Mouse (Mus musculus) c-Kit-positive CD71-negative TER-119-negative erythroid progenitor cells, embryonic 14.5 days (primary cell): Measurements from ENCODE around the gene Narf.

Experiments
- DNase-seq: peaks from one replicate; pipeline ENCODE4 v3.0.0-alpha.2; 2013; ENCODE audit warnings: low read depth

Narf gene

DNA sequence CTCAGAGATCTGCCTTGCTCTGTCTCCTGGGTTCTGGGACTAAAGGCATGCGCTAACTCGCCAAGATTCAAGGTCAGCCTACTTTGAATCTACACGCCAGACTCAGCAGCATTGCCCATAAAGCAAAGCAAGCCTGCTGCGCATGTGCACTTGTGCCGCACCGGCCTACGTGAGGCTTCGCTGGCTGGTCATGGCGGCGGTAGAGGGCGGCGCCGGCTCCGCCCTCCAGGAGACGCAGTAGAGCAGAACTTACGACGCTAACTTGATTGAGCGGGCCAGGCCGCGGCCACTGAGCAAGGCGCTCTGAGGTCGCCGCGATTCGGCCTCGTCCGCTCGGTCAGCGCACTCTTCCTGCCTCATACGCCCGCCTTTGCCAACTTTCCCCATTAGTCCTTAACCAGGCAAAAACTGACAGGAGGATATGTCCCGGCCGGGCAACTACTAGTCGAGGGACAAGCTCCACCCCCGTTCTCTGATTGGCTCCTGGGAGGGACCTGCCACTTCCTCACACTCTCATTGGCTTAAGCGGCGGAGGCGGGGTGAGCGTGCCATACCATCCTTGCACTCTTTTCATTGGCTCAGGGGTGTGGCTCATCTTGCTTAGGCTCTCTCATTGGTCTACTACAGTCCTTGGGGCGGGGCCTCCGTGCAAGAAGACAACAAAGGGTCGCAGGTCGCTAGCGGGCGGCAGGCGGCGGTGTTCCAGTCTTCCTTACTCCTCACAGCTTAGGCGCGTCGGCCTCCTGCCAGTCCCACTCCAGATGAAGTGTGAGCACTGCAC is at the start of gene Narf:
Gene Narf (plus strand): TSS at position 690 of the 781 bp plus-strand sequence.
- peak; percentile 99 for DNase-seq

DNA sequence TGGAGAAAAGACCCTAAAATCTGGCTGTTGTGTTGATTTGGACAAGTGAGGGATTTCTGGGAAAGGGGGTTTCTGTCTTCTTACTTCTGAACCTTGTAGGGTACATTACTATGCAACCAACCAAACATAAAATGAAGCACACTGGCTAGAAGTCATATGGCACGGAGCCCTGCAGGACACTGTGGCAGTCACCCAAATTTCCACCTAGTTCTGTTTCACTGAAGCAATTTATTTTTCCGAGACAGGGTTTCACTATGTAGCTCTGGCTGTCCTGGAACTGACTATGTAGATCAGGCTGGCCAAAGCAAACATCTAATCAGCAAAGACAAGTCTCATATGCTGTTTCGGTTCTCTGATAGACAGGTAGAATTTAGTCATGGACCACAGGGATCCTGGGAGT is 47.4 kb upstream of the Narf start:
- DNase-seq: no peak

DNA sequence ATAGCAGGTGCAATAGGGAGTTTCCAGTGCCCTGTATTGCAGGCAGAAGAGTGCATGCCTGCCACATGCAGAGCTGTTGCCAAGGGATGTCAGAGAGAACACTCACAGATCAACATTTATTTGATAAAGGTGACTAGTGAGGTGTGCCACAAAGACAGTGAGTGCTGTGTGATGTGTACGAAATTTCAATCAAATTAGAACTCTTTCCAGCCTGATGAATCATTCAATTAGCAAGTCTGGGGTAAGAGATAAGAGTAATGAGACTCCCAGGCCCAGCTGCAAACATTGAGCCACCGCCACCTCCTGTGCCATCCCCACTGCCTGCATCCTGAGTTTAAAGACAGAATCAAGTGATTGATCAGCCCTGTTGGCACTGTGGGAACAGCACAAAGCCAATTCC is 44.3 kb upstream of the Narf start:
- DNase-seq: no peak

DNA sequence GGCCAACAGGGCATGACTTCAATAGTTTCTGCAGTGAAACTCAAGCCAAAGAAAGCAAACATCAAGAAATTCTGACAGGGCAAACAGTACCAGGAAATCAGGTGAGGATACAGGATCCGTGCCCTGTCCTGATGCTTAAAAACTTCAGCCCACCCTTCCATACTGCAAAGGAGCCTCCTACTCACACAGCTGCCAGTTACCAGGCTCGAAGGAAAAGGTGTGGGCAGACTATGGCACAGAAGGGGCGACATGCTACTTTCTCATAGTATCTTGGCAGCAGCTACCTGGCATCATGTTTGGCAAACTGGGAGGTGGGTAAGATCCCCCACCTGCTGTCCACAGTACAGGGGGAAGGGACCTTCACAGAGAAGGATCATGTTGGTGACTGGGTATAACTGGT is 43.6 kb upstream of the Narf start:
- no peak for DNase-seq

DNA sequence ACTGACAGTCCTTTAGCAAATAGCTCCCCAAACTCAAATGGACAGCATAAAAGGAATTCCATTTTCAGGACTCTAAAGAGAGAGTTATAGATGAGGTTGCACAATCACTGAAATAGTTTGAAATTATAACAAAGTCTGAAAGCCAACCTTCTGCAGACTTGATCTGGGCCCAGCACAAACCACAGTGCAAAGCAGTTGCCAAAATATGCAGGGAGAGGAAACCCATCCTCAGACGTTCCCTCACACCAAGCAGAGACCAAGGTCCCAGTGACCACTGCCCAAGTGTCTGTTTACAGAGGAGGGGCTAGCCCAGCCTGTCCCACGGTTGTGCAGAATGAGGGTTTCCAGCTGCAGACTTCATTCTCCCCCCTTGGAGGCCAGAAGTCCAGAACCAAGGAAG is 38.4 kb upstream of the Narf start:
- DNase-seq: no peak

DNA sequence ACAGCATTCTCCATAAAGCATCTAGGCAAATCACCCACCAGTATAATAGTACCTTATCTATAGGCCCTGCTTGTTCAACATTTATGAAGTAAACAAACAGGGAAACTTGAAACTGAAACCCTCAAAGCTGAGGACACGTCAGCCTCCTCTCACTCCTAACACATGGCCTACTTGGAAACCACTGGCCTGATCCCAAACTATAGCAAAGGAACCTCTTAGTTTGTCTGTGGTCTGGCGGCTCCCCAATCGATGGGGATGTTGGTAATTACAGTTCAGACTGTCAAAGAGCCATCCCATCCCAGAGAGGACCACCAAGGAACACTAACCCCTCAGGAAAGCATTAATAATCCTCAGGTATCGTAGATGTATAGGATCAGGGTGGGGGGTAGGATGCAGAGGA is 37.2 kb upstream of the Narf start:
- DNase-seq: no peak

DNA sequence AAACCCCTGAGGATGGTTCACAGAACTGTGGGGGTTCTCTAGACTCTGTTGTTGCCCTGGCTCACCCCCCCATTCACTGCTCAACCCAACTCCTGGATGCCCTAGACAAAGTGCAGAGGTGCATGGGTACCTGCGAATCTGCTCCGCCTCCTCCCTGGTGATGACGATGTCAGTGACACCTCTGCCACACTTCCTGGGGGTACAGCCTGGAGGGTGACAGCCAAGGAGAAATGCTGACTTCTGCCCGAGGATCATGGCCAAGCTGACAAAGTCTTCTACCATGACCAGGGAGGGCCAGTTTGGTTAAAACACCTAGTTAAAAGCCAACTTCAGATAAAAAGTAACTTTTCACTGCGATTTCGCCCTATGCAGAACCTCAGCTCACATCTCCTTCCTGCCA is 36.3 kb upstream of the Narf start:
- DNase-seq: no peak

DNA sequence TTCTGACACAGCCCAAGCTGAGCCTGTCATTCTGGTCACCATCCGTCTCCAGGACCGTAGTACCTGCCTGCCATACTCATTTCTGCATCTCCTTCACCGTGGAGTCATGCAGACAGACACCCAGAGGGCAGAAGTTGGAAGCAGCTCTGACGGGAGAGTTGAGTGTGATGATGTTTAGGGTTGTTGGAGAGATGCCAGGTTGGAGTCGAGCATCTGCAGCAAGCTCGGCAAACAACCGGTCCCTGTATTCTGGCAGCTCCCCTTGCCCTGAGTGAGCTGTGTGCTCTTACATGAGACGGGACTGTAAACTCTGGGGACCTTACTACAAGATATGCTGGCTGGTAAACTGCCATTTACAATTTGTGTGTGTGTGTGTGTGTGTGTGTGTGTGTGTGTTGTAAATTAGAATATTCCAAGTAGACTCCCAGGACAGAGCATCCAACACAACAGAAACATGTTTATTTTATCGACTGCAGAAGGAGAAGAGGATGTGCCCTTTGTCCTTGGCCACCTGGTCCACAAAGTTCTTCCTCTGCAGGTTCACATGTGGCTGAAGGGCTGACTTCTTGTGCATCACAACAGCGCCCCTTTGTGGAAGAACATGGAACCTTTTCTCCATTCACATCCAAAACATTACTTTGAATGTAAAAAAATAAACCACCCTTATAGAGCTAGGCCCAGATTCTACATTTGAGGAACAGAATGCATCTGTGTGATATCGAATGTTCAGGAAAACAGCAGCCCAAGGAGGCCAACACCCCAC is 35.4 kb upstream of the Narf start:
- DNase-seq: peak; percentile 22

DNA sequence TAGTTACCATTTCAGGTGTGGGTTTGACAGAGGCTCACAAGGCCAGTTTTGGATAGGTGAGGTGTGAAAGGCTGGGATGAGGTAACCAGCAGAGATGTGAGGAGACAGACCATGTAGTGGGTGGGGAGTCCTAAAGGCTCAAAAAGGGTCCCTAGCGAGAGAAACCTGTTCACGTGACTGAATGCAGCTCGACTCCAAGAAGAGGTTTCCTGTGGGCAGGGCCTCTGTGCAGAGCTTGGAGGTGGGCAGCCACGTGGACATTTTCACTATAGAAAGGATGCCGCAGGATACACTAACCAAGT is 33.2 kb upstream of the Narf start:
- DNase-seq: no peak

DNA sequence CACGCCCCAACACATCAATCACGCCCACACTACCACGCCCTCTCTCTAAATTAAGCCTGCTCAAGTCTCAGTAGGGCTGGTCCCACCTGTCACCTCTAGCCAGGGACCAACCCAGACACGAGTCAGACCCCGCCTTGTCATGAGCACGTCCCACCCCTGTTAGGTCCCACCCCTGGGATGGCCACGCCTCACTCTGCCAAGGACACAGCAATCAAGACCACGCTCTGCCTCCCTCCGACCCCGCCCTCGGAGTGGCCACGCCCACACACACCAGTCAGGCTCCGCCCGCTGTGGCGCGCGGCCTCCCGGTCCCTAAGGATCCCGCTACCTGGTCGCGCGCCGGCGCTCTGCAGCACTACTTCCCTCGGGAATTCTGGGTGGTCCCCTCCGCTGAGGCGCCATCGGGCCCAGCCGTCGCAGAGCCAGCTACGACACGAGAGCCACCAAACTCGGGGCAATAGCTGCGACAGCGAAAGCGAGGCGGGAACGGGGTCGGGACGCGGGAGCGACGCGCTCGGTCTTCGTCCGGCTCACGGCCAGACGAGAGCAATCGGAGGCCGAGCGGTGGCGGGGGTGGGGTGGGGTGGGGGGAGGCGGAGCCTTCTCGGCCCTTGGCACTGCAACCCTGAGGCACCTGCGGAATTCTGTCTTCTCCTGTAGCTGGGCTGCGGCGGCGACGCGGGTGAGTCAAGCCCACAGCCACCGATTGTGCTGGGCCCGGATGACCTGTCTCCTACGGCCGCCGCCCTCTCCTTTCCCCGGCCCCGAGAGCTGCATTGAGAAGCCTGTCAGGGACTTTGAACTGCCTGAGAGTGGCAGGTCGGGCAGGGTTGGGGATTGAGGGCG is 32.7 kb upstream of the Narf start, which contains the start of the genes Hexdc and Ogfod3:
Gene Hexdc (plus strand): TSS at position 273 of the 846 bp plus-strand sequence.
Gene Ogfod3 (minus strand): TSS at position 551 of the 846 bp plus-strand sequence.
- DNase-seq: peak; percentile 96

DNA sequence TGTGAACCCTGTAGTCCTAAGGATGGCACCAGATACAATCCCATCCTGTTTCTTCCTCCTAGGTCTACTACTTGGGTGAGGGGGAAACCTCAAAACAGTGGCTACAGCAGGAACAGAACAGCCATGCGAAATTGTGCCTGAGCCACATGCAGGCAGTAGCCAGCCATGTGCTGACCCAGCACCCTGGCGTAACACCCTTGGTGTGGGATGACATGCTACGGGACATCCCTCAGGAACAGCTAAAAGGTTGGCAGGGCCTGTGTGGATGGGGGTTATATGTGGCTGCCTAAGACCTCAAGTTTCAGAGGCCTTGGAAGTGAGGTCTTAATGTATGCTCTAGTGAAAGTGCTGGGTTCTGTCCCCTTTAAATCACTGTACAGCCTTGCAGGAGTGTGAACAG is 20.2 kb upstream of the Narf start:
- DNase-seq: no peak

DNA sequence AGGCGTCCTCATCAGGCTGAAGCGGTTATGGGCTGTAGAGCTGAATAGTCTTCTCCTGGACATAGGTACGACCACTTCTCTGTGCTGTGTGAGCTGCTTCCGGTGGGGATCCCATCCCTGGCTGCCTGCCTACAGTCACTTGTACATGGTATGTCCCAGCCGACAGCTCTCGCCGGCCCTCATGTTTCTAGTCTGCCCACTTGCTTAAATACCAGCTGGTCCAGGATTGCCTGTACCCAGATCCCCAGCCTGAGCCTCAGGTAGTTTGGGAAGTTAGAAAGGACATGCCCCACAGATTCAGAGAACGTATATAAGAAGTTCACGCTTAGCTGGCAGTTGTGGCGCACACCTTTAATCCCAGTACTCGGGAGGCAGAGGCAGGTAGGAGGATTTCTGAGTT is 17.3 kb upstream of the Narf start:
- no peak for DNase-seq

DNA sequence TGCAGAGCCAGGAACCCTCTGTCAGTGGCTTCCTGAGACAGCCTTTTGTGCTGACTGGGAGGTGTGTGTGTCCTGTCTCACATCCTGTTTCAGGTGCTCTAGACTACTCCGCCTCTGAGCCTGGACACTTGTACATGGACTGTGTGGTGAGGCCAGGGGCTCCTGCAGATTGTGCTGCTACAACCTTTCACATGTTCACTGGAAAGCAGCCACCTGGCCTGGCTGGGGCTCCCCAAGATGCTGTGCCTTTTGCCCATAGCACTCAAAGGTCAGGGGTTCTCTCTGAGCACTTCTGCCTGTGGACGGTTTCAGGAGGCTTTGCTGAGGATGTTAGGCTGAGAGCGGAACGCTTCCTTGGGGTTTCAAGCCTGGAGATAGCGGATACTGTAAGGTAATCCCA is 16.3 kb upstream of the Narf start:
- no peak for DNase-seq

DNA sequence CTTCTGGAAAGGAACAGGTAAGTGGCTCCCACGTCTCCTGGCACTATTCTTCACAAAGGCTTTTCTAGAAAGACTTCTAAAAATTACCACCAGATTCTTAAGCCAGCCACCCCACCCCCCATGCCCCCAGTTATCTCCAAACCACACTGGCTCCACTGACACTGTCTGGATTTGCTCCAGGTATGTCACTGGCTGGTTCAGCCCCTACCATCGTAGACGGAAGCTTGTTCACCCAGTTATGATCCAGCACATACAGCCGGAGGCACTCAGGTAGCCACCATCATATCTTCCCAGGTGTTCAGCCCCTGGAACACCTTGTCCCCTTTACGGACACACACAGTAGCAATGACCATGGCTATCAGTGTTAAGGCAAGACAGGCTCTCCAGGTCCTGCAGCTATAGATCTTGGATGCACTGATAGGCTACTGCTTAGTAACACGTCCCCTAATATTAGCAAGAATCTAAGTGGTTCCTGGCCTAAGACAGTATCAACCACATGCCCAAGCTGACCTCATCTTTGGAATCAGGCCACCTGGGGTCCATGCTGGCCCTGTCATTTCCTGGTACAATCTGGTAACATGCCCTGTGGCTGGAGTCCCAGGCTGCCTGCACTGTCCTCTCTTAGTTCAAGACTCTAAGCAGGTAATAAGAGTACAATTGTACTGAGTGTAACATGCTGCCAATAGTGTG is 15.6 kb upstream of the Narf start:
- no peak for DNase-seq

DNA sequence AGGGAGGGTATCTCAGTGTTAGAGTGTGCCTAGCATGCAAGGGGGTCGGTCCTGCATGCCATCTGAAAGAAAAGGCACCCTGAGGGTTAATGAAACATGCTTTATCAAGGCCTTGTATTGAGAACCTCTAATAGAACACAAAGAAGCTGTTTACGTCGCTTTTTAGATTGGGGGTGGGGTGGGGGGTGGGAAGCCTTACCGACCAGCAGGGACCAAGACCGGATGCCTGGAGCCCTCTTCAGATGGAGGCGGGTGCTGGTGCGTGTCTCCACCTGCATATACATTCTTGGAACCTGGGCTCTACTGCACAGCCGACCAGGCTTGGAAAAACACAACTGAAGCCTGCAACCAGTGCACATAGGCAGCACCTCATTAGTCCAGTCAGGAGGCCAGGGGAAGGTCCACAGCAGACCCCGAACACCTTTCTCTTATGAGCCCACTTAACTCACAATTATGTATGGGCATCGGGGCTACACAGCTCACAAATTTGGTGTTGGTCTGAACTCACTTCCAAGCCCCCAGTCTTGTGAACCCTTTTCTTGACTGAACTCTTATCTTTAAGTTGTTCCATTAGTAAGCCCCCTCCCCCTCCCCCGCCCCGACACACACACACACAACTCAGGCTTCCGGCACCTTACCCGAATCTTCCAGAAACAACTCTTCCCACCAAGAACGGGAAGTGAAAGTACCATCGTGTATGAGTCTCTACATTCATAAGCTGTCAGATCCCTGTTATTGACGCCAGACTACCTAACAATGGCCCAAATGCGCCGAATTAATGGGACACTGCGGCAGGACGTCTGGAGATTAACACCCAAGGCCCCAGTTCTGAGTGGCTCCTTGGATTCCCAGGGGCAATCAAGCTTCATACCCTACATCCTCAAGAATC is 8.7 kb upstream of the Narf start:
- peak; percentile 59 for DNase-seq

DNA sequence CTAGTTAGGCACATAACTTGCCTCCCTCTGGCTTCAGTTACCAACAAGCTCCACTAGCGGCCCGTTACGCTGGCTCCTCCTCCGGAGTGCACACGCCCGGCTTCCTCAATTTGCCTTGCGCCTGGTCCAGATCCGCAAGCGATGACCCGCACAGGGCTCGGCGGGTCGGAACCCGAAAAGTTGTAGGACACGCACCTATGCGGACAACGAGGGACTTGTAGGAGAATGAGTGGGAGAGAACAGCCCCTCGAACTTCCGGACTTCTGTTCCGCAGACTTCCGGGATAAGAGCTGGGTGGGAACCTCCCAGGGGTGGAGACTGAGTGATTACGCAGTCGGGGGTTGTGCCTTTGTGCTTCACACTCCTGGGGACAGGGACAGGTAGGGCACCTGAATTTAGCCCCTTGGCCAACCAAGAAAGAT is 8.0 kb upstream of the Narf start, which contains the start of gene Cybc1:
Gene Cybc1 (minus strand): TSS at position 305 of the 422 bp plus-strand sequence.
- peak; percentile 68 for DNase-seq

DNA sequence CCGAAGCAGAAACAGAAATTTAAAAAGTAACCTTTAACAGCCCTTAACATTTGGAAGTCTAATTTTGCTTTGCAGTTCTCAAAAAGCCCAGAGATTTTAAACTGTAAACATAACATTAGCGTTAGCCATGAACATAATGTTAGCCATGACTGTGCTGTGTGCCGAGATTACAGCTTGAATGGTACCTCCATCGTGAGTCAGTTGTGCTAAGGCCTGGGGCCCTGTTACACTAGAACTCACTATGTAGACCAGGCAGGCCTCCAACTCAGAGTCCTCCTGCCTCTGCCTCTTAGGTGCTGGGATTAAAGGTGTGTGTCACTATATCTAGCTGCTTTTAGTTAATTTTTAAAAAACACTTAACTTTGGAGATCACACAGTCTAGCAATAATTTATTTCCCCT is 5.9 kb upstream of the Narf start:
- no peak for DNase-seq

DNA sequence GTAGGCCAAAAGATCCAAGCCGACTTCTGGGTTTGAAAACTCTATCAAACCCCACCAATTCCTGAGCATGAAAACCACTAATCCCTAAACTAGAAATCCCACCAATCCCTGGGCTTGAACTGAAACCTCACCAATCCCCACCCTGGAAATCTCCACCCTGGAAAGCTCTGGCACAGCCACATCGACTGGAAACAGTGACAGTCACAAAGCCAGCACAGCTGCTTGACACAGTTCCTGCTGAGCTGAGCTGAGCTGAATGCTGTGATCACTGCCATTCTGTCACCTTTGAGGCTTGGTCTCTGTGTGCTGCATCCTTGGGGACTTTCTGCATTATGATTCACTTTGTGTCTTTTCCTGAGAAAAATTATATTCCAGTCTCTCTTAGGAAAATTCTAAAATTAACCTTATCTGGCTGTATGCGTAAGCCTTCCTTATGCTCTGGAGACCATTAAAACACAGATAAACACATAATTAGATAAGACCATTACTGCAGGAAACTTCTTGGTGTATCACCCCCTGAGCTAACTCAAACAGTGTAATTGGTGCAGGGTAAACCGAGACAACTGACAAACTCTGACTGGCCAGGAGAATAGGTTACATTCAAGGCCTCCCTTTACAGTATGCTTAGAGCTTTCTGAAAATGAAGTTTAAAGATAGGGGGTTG is 5.3 kb upstream of the Narf start:
- DNase-seq: no peak

DNA sequence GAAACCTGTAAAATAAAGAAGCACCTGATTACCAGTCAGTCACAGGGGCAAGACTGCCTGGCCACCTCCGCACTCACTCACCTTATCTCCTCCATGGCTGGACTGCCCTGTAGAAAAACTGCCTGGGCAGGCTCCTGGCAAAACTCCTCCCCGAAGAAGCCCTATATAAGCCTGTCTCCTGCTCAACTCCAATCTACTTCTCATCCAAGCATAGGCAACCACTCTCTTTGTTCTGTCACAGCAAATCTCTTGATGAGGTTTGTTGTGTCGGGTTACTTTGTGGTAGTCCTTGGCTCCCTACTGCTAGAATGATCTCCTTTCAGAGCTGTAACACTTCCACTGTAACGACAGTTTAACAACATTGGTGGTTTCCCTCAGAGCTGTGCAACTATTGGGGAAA is 4.3 kb upstream of the Narf start:
- no peak for DNase-seq

DNA sequence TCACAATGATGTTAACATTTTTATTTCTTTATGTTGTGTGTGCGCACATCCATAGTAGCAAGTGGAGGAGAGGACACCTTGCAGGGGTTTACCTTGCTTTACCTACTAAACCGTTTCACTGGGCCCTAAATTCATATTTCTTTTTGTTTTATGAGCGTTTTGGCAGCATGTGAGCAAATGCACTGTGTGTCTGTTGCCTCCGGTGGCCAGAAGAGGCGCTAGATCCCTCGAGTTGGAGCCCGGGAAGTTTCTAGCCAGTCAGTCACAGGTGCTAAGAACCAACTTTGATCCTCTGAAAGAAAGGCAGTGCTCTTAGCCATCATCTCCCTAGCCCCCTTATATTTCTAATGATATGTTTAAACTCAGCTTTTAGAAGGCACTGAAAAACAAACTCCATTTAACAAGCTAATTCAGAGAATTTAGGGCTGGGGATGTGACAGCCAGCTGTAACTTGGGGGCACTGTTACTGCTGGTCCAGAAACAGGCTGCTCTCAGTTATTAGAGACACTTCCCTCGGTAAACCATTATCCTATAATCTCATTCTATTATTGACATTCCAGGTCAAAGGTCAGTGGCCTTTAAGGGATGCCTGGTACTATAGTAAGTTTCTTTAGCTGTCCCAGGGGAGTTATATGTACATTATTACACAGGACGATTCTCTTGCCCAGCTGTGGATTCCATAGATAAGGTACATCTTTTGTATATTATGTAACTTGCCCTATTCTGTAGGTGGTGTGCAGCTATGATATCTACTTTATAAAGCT is 1.4 kb upstream of the Narf start:
- no peak for DNase-seq
